Mouse (Mus musculus): ENCODE measurements around the gene Gm20807.
"Not testable (repeated sequence)": the region's sequence is repeated elsewhere in the genome, so short reads cannot be mapped to it uniquely, and the experiment has no call there.

Gene Gm20807

DNA sequence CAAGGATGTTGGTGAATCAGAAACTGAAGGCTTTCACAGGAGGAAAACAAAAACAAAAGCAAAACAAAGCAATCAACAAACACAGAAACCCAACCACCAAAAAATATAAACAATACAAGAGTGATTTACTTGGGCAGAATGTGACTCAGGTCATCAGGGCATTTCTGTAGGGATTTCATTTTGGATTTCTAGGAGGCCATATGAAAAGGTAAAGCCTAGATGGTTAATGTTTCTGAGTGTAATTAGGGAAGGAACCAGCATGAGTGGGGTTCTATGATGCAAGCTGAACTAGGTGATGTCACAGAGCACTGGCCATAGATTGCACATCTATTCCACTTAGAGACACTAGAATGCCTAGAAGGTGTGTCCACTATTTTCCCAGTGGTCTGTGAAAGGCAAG, at the start of gene Gm20807:
TSS of gene Gm20807 (plus strand) at position 301 of the 400 bp plus-strand sequence.
- DNase-seq (ENCODE audit: low read depth): not testable (repeated sequence)
